Mouse (Mus musculus): Measurements from ENCODE around the gene Fgd1. TPM values are rescaled to one million over a fixed set of nuclear protein-coding genes. Genes with fewer than 3 reads are reported as not detected.

Gene Fgd1
- total RNA-seq, 2 experiments from 2014 or later = 24.4 to 24.6 TPM

- no peak for DNase-seq (ENCODE audit: low spot score in 2 of 2)
These were observed 31.1 kb downstream of the Fgd1 start for GRCm38 (mm10) chrX:151076941-151077485.

DNA sequence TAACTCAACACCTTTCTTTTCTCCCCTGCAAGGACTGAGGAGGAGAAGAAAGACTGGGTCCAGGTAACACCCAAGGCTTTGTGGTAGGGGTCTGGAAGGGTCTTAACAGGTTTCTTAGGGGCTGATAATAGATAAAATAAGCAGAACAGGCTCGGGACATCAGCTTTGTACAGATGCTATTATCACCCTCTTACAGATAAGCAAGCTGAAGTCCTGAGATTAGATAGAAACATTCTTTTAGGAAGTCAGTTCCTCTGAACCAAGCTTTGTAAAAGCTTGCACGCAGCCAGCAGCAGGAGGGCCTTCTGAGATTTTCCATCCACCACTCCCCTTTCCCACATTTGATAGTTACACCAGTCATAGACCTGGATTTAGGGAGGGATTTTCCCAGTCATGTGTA is 39.6 kb downstream of the Fgd1 start:
- DNase-seq (ENCODE audit: low spot score in 2 of 2) = no peak

DNA sequence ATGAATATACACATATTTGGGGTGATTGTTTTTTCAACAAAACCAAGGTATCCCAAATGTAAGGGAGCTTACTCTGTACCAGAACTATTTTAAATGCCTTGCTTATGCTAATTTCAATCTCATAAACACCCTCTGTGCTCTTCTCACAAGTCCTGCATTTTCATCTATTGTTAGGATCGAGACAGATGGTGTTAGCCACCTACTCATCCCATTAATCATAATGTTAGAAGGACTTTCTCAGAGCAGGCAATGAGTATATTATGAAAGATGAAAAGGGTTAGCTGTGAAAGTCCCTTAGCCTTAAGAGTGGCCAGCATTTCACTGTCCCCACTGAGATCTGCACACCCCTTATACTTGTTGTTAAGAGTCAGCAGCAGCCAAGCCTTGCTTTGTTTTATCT is 41.5 kb downstream of the Fgd1 start:
- peak in 1 of 2 experiments; percentile 26 for DNase-seq (ENCODE audit: low spot score in 2 of 2)

DNA sequence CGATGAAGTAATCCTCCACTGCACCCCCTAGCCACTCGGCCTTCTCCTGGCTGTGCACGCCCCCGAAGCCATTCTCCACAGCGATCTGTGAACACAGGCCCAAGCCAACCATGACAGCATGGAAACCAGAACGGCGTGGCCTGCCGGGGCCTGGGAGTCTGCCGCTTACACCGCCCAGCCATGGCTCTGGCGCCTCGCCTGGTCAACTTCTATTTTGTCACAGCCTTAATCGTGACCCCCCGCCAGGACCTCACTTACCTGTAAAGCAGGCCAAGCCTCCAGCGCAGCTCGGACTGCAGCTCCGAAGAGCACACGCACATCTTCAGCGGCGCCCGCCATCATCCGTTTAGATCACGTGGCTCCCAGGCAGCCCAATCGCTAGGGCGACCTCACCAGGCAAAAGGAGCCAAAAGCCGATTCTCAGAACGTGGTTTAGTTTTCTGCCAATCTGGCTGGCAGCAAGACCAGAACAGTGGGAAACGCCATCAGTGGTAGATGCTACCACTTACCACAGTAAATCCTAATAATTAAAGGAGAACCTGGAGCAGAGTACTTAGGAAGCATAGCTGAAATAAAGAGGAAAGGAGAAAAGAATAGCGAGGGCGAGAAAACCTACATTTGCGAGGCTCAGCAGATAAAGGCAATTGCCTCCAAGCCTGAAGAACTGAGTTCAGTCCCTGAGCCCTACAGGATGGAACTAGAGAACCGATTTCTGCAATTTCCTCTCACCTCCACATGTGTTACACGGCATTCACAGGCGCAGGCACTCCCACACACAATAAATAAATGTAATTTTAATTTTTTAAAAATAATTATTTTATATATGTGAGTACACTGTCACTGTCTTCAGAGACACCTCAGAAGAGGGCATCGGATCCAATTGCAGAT is 50.5 kb downstream of the Fgd1 start, which contains the start of gene Tsr2:
TSS of gene Tsr2 (minus strand) at position 373 of the 888 bp plus-strand sequence.
- DNase-seq (ENCODE audit: low spot score in 2 of 2) = peak; percentile 64 to 87

GRCm38 (mm10) chrX:151107301-151108067 is 61.5 kb downstream of the Fgd1 start:
- DNase-seq (ENCODE audit: low spot score in 2 of 2) = no peak

DNA sequence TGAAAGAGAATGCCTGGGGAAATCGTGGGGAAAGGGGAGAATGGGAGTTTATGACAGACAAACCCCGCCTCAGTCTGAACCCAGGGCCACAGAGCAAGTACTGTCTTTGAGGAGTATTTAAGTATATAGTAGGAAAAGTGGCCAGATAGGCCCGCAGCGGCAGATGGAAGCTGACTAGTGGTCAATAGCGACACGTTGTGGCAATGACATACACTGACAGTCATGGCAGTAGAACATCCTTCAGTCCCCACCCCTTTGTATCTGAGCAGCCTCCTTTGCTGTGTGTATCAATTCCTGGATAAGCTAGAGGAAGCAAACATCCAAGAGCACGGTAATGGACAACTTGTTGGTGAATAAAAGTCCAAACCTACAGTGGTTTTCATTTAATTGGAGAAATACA is 70.8 kb downstream of the Fgd1 start:
- peak in 1 of 2 experiments; percentile 32 for DNase-seq (ENCODE audit: low spot score in 2 of 2)

DNA sequence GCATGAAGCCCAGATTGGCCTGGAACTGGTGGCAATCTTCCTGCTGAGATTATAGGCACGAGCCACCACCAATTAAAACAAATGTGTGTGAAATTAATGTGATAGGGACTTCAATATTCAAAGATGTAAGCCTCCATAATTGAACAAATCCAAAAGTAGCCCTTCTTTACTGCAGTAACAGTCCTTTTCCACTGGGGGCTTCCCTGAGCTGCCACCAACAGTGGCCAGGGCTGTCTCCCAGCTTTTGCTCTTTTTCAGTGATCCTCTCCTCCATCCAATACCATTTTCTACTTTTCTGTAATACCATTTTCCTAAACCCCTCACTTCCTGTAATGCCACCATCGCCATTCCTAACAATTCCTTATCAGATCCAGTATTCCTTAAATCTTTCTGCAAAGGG is 71.5 kb downstream of the Fgd1 start:
- DNase-seq (ENCODE audit: low spot score in 2 of 2) = no peak

- DNase-seq (ENCODE audit: low spot score in 2 of 2) = no peak
These were observed 78.0 kb downstream of the Fgd1 start for GRCm38 (mm10) chrX:151123933-151124332.

- DNase-seq (ENCODE audit: low spot score in 2 of 2) = no peak
These were observed 84.5 kb downstream of the Fgd1 start for GRCm38 (mm10) chrX:151130493-151130892.

GRCm38 (mm10) chrX:151132785-151133184 is 86.8 kb downstream of the Fgd1 start:
- DNase-seq (ENCODE audit: low spot score in 2 of 2) = peak in 1 of 2 experiments; percentile 3

Other genes with a start within 250 kb of the Fgd1 start
- gene Maged2, start 231.8 kb upstream of the Fgd1 start, total RNA-seq (2021) = 10 to 100 TPM; 59.2 to 60.5 TPM
- gene Gnl3l, start 28.8 kb upstream of the Fgd1 start, total RNA-seq (2021) = 100 to 1,000 TPM; 198 to 216 TPM
- 10 to 100 TPM; 51.2 to 61.5 TPM for gene Tsr2, start 50.4 kb downstream of the Fgd1 start, total RNA-seq (2021)
- 10 to 100 TPM; 34.0 to 34.6 TPM for gene Wnk3, start 151.9 kb downstream of the Fgd1 start, total RNA-seq (2021)